Comparison of ENCODE assay signal across 1 mouse cellular context in the genomic region with DNA sequence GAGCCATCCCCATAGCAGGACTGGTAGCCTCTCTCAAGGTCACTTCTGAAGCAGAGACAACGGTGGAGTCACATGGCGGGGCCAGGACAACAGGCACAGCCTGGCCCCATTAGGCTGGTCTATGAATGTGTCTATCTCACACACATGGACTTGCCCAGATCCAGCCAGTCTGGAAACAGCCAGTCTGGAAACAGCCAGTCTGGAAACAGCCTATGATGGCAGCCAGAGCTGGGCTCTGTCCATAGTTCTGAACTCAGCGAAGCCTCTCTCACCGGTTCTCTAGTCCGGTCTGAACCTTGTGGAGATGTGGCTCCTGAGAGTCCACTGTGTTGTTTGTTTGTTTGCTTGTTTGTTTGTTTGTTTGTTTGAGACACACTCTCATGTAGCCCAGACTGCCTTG.
TF ChIP-seq lines count a peak whose summit lies in the region.

No protein-coding gene starts in this region.

TF ChIP-seq in MEL, 35 proteins besides CTCF, POLR2A, EP300 and RAD21:
- TF ChIP-seq USF1 (IDR thresholded peaks at IDR 0.05; ENCODE audit: low read depth, low read length) (no peak), MAX (IDR thresholded peaks at IDR 0.05; ENCODE audit: low read length) (no peak), TCF12 (IDR thresholded peaks at IDR 0.05; ENCODE audit: low read depth, low read length) (no peak), ZKSCAN1 (IDR thresholded peaks at IDR 0.05; ENCODE audit: low read depth, low read length) (no peak), ELF1 (IDR thresholded peaks at IDR 0.05; ENCODE audit: low read depth, low read length) (no peak), POLR2AphosphoS2 (IDR thresholded peaks at IDR 0.05; ENCODE audit: low read length) (no peak), ZMIZ1 (IDR thresholded peaks at IDR 0.05; ENCODE audit: low read depth, low read length) (no peak), E2F4 (IDR thresholded peaks at IDR 0.05; ENCODE audit: borderline replicate concordance, low read depth, low read length) (no peak), JUND (IDR thresholded peaks at IDR 0.05; ENCODE audit: low read depth, low read length) (no peak), NRF1 (IDR thresholded peaks at IDR 0.05; ENCODE audit: insufficient read depth, low read depth, low read length, poor library complexity, severe bottlenecking) (no peak)
TF ChIP-seq in MEL: peak in this region for 0.
